Mouse (Mus musculus): Measurements from ENCODE around the gene Slc45a1. TPM values are rescaled to one million over a fixed set of nuclear protein-coding genes. Genes with fewer than 3 reads are reported as not detected.

Slc45a1 gene
- total RNA-seq, 2 experiments from 2014 or later: not detected

DNA sequence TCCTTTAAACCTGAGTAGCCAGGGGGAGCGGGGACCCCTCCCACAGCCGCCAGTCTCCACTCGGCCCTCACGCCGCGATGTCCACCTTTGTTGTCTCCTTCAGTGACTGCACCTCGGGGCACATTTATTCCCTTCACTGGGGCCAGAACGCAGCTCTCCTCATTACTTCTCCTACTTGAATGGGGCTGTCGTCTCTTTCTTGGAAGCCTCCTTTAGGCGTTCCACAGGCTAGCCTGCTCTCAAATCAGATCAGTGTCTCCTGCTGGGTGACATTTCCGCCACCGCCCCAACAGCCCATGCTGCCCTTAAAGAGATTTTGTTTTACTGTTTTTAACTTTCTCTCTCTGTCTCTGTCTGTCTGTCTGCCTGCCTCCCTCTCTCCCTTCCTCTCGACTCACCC lies 9.9 kb upstream of the Slc45a1 start:
- ATAC-seq (ENCODE audit: poor library complexity, severe bottlenecking): no peak

DNA sequence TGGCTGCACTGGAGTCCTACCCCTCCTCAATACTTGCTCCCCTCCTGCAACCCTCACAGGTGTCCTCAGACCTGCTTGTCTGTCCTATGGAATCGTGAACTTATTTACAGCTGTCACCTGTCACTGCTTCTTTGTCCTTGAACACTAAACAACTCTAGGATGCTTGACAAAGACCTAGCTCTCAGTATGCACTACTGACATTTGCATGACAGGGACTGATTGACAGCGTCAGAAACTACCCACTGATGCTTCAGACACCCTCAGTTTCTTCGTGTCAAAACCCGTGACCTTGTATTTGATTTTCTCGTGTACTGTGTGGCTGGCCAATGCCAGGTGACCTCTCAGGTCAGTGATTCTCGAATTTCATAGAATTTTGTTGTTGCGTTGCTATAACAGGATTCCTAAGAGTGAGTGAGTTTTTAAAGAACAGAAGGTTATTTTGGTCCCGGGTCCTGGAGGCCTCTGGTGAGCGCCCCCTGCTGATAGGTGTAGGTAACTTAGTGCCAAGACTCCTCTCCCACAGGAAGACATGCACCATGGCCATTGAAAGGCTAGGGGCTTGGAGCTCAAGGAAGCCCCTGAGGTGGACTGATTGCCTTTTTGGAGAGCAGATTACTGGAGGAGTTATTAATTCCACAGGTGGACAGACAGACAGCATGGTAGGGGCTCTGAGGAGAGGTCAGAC lies 8.1 kb upstream of the Slc45a1 start:
- no peak for ATAC-seq (ENCODE audit: poor library complexity, severe bottlenecking)

DNA sequence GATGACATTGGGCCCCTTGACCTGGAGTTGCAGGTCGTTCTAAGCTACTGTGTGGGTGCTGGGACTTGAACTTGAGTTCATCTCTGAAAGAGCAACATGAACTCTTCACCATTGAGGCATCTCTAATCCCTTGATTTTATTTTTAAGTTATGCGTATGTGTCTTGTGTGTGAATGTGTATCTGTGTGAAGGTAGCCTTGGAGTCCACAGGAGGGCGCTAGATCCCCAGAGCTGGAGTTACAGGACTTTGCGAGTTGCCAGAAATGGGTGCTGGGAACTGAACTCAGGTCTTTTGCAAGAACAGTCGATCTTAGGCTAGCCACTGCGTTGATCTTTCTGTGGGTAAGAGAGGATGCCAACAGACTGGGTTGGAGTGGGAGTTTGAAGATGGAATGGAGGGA lies 4.5 kb upstream of the Slc45a1 start:
- no peak for ATAC-seq (ENCODE audit: poor library complexity, severe bottlenecking)

DNA sequence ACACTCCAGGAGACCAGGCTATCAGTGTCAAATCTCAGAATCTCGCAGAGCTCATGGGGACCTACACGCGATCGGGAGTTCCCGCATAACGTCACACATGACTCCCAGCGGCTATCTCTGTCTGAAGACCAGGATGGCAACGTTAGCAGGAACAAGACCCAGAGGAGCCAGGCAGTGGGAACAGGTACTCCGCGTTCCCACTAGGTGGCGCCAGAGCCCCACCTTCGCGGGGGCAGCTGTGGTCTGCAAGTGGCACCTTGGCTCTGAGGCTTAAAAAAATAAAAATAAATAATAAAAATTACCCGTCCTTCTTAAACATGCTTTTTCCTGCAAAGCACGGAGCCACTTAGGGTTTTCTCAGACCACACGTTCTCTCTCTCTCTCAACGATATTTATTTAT lies 4.0 kb upstream of the Slc45a1 start:
- ATAC-seq (ENCODE audit: poor library complexity, severe bottlenecking): peak; percentile 95

DNA sequence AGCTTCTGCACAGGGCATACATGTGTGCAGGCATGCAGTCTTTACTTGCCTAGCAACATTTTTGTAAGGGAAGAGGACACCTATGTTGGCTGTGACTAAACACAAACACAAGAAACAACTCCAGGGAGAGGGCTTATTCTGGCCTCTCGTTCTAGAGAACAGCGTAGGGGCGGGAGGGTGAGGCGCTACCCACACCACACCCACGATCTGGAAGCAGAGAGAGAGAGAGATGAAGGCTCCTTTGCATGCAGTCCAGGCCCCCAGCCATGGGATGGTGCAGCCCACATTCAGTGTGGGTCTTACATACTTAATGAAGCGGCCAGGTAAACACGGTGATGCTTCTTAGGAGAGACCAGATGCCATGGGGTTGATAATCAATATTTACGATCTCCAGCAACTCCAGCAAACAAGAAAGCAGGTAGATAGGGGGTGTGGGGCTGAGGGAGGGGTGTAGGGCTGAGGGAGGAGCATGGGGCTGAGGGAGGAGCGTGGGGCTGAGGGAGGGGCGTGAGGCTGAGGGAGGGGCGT lies 1.2 kb upstream of the Slc45a1 start:
- no peak for ATAC-seq (ENCODE audit: poor library complexity, severe bottlenecking)

DNA sequence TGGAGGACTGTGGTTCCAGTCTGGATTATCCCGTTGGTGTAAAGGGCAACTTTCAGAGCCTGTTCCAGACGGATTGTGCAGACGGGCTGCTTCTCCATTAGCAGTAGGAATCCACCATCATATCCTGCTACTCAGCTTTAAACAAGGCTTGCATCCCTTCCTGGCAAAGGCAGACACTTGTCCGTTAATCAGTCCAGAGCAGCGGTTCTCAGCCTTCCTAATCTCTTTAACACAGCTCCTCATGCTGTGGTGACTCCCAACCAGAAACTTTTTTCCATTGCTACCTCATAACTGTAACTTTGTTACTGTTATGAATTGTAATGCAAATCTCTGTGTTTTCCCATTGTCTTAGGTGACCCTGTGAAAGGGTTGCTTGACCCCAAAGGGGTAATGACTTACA lies 2.6 kb downstream of the Slc45a1 start:
- no peak for ATAC-seq (ENCODE audit: poor library complexity, severe bottlenecking)

DNA sequence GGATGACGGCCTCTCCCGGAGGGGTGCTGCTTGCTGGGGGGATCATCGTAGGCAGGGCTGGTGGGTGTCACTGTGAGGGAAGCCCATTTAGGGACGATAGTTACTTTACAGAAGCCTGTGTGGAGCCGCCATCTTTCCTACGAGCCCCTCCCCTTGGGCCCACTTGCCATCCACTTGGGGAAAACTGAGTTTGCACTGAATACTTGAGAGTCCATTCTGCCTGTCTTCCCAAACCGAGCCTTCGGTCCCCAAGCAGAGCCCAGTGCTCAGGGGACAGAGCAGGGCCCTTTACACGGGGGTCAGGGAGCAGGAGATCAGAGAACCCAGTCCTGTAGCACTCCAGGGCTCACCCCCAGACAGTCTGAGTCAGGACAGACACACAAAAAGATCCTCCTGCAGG lies 7.7 kb downstream of the Slc45a1 start:
- no peak for ATAC-seq (ENCODE audit: poor library complexity, severe bottlenecking)

DNA sequence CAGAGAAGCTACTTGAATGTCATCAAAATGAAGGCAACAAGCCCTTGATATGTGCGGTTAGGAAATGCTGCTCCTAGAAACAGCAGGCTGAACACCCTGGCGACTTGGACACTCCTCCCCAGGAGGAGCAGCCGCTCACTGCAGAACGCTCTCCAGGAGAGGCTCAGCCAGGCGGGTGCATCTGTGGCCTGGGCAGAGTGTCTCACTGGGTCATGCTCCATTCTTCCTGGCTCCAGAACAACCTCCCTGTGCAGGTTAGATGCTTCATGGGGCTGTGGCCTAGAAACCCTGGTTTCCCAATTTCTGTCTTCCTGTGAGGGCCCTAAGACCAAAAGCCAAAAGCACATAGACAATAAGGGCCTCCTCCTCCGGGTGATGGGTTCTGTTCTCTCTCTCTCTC lies 15.3 kb downstream of the Slc45a1 start:
- no peak for ATAC-seq (ENCODE audit: poor library complexity, severe bottlenecking)

DNA sequence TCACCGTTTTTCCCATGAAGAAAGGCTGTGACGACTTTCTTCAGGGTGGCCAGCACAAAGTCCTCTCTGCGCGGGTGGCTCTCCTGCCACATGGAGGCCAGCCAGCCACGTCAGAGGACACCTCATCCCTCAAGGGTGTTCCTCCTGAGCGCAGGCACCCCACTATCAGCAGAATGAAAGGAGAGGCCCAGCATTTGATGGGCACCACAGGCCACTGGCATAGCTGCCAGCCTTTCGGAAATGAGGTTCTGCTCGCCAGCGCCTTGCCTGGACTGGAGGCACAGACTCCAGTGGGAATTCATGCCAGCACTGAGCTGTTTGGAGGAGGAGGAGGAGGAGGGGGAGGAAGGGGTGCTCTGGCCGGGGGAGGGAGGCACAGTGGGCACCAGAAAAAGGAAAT lies 16.4 kb downstream of the Slc45a1 start:
- ATAC-seq (ENCODE audit: poor library complexity, severe bottlenecking): no peak

DNA sequence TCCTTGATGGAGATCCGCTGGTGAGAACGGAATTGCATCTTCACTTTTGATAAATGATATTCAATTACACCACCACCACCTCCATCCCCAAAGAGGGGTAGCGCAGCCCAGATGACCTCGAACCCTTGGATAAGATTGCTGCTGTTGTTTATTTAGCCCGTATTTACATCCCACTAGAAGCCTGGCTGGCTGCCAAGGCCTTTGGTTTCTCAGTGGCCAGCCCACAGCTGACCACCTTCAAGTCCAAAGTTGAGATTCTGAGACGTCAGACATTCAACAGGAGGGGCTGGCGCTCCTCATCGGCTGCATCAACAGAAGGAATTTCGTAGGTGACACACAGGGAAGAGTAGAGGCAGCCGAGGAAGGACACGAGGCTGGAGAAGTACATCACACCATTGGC lies 22.7 kb downstream of the Slc45a1 start:
- no peak for ATAC-seq (ENCODE audit: poor library complexity, severe bottlenecking)

DNA sequence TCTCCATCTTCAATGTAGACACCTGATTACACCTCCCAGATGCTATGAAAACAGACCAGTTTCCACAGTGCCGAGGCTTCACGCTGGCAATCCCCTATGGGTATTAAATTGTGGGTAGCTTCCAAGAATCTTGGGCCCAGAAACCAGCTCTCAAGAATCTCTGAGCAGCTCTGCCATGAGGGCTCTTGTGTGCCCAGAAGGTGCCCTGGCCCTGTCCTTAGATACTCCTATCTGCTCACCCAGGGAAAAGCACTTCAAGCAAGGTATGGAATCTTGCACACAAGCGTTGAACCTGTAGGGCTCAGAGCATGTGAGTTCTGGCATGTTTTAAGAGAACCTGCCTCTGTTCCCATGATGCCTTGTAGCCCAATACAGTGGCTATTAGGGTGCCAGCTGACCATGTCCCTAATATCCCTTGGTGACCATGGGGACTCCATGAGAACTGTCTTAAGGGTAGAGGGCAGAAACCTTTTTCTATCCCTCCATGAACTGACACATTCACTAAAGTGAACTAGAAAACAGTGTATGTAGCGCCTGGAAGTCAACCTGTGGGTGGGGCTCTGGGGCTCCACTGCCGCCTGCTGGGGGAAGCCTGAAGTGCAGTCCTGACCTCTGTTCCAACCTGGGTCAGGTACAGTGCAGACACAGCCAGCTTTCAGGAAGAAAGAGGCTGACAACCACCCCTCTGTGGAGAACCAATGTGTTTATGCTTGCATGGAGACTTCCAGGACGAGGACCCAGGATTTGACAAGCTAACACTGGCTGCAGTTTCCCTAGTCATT lies 25.8 kb downstream of the Slc45a1 start:
- peak; percentile 84 for ATAC-seq (ENCODE audit: poor library complexity, severe bottlenecking)

DNA sequence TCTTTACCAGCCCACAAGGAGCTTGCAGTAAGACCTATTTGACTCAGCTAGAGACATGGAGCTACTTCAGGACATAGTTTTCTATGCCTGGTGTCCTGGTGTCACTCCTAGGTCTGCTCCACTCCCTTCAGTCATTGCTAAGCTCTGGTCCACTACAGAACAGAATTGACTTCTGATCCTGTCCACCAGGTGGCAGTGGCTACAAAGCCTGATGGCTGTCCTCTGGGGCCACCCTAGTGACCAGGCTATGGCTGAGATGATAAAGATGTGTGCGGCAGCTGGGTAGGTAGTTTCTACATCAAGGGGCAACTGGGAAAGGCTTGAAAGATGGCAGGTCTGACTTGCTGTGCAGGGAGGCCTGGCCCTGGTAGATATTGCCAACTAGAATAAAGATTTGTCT lies 26.5 kb downstream of the Slc45a1 start:
- ATAC-seq (ENCODE audit: poor library complexity, severe bottlenecking): peak; percentile 79

DNA sequence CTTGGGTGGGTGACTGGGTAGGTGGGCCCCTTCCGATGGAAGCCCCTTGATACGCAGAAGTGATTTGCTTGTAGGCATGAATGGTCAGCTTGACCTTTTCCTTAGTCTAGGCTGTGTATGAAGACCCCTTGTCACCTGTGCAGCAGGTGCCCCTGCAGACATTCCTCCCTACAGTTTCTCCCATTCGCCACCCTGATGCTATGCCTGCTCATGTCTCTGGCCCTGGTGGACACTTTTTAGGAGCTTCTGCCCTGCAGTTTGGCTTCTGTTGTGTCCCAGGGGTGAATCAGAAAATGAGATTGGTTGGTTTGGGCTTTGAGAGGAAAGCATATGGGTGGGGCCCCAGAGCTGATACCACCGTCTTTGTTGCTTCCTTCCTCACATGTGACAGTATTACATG lies 27.0 kb downstream of the Slc45a1 start:
- ATAC-seq (ENCODE audit: poor library complexity, severe bottlenecking): no peak

DNA sequence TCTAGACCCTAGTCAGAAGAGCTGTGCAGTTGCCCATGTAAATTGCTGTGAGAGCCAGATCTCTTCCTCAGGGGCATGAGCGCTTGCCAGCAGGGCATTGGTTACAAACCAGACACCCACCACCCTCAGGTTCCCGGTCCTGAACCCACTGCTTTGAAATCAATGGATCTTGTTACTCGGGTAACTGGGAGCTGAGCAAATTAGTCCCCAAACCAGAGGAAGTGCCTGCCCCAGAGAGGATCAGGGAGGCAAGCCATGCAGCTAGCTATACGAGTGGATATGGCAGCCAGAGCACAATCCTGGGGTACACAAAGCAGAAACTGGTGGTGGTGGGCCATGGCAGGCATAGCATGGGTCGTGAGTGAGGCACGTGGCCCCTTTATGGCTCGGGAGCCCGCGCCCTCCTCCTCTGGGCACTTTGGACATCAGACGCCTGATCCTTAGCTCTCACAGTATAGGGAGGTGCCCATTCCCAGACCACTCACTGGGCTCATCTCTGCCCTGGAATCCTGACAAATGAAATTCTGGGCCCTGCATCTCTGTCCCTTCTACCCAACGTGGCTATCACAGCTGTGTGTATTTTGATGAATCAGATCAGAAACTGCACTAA lies 27.7 kb downstream of the Slc45a1 start:
- no peak for ATAC-seq (ENCODE audit: poor library complexity, severe bottlenecking)

DNA sequence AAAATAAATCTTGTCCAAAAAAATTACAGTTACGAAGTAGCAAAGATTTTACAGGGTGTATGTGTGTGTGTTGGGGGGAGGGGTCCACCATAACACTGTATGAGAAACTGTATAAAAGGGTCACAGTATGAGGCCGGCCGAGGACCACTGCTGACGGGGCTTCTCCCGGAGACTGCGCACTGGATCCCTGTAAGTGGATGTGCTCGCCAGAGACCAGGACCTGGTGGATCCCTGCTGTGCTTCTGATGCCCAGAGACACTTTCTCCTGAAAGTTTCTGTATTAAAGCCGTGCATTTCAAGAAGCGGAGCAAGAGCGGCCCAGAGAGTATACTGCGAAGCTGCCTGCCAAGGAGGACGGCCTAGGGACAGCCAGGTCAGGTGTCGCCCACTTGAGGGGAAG lies 29.3 kb downstream of the Slc45a1 start:
- no peak for ATAC-seq (ENCODE audit: poor library complexity, severe bottlenecking)

DNA sequence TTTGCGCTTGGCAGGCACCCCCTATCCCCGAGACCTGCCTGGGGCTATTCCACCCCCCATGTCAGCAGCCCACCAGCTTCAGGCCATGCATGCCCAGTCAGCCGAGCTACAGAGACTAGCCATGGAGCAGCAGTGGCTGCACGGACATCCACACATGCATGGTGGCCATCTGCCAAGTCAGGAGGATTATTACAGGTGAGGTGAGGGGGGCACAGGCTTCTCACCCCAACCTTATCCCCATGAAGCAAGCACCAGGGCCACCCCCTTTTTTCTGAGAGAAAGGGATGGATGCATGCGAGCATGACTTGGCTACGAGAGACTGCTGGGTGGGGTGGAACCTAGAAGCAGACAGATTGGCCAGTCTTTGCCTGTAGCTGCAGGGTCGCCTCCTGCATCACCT lies 33.0 kb downstream of the Slc45a1 start:
- no peak for ATAC-seq (ENCODE audit: poor library complexity, severe bottlenecking)

DNA sequence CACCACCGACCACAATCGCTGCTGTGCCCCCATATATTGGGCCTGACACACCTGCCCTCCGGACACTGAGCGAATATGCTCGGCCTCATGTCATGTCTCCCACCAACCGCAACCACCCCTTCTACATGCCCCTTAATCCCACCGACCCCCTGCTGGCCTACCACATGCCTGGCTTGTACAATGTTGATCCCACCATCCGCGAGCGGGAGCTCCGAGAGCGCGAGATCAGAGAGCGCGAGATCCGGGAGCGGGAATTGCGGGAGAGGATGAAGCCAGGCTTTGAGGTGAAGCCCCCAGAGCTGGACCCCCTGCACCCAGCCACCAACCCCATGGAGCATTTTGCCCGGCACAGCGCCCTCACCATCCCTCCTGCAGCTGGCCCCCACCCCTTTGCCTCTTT lies 35.1 kb downstream of the Slc45a1 start:
- no peak for ATAC-seq (ENCODE audit: poor library complexity, severe bottlenecking)

DNA sequence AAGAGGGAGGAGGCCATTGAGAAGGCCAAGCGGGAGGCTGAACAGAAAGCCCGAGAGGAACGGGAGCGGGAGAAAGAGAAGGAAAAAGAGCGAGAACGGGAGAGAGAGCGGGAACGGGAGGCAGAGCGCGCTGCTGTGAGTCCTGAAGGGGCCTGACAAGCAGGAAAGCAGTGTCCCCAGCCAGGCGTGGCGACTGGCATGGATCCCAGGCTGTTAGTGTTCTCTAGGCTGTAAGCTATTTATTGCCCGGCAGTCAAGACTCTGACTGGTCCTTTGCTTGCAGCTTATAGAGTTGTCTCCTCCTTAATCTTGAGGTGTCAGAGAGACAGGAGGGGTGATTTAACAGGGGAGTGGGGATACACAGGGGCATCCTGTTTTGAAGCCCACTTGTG lies 35.9 kb downstream of the Slc45a1 start:
- no peak for ATAC-seq (ENCODE audit: poor library complexity, severe bottlenecking)

DNA sequence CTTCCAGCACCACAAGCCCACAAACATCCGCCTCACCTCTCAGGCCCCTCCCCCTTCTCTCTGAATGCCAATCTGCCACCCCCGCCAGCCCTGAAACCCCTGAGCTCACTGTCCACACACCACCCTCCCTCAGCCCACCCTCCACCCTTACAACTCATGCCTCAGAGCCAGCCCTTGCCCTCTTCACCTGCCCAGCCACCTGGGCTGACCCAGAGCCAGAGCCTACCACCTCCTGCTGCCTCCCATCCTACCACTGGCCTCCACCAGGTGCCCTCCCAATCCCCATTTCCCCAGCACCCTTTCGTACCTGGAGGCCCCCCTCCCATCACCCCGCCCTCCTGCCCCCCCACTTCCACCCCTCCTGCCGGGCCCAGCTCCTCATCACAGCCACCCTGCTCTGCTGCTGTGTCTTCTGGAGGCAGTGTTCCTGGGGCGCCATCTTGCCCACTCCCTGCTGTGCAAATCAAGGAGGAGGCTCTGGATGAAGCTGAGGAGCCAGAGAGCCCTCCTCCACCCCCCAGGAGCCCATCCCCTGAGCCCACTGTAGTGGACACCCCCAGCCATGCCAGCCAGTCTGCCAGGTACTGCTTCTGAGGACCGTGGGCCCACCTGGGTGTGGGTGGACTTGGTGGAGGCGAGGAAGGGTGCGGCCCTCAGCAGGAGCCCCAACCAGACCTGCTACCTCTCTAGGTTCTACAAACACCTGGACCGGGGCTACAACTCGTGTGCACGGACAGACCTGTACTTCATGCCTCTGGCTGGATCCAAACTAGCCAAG lies 36.5 kb downstream of the Slc45a1 start:
- ATAC-seq (ENCODE audit: poor library complexity, severe bottlenecking): no peak

DNA sequence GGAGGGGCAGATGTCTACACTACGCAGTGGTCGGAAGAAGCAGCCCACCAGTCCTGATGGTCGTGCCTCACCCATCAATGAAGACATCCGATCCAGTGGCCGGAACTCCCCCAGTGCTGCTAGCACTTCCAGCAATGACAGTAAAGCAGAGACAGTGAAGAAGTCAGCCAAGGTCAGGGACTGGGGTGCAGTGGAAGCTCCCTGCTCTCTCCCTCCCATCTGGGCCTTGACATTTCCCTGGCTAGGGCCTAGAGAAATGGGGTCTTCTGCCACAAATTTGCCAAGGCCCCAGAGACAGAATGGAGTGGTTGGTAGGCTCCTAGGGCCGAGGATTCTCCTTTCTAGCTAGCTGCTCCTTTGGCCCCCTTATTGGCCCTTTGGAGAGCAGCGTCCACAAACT lies 38.3 kb downstream of the Slc45a1 start:
- ATAC-seq (ENCODE audit: poor library complexity, severe bottlenecking): no peak

DNA sequence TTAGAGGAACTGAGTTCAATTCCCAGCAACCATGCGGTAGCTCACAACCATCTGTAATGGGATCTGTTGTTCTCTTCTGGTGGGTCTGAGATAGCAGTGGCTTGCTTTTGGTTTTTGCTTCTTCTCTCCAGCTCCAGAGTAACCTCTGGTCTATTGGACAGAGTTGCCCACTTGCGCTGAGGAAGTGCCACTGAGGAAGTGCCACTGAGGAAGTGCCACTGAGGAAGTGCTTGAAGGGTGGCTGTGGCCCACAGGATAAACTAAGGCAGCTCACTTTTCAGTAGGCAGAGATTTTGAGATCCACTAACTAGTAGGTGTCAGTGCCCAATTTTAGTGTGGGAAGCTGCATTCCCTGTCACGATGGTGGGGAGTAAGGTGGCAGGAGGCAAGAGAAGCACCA lies 43.3 kb downstream of the Slc45a1 start:
- peak; percentile 65 for ATAC-seq (ENCODE audit: poor library complexity, severe bottlenecking)

Data from megakaryocyte, adult 5-6 weeks (primary cell).